Mouse (Mus musculus): ENCODE results near the gene Rab8a.
"Not testable (repeated sequence)": the region's sequence is repeated elsewhere in the genome, so short reads cannot be mapped to it uniquely, and the experiment has no call there.

Gene Rab8a

DNA sequence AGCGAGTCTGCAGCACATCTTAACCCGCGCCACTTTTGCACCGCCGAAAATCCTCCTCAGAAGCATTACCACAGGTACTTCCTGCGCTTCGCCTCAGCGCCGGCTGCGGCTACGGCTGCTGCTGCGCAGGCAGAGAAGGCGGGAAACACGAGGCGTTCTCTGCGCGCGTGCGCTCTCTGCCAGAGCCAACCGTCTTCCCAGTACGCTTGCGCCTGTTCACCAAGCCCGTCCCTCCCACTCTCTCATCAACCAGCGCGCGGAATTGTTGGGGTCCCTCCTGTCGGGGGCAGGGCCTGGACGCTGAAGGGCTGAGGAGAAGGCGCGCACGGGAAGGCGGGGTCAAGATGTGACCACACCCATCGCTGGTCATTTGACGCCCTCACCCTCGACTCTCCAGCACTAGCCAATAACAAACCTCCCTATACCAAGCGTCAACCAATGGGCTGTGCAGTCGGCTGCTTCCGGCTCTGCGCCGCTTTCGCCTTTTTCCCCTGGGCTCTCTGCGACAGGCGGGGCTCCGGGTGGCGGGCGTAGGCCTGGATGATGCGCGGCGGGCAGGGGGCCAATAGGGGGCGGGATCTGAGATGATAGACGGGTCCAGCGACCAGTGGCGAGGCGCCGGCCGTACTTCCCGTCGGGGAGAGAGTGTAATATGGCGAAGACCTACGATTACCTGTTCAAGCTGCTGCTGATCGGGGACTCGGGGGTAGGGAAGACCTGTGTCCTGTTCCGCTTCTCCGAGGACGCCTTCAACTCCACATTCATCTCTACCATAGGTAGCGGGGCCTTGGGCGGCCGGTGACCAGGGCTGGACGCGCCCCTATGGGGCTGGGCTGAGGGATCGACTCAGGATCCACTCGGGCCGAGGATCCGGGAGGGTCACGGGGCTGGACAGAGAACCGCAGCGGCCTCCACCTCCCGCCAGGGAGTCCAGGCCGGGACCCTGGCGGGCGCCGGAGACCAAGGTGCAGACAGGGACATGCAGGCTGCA lies at the start of gene Rab8a:
TSS of gene Rab8a (plus strand) at position 494 of the 991 bp plus-strand sequence.
- DNase-seq (ENCODE audit: low read depth) = peak; percentile 99

DNA sequence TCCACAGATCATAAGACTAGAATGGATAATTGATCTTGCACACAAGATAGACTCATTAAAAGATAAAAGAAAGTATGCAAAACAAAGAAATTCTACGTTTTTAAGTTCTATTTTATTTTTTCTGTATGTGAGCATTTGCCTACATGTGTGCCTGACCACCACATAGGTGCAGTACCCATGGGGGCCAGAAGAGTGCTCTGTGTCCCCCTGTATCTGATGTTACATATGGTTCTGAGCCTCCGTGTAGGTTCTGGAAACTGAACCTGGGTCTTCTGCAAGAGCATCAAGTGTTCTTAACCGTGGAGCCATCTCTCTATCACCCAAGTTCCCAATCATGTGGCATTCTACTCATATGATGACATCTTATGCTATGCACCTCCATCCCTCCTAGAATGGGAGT lies 48.5 kb upstream of the Rab8a start:
- no peak for DNase-seq (ENCODE audit: low read depth)

DNA sequence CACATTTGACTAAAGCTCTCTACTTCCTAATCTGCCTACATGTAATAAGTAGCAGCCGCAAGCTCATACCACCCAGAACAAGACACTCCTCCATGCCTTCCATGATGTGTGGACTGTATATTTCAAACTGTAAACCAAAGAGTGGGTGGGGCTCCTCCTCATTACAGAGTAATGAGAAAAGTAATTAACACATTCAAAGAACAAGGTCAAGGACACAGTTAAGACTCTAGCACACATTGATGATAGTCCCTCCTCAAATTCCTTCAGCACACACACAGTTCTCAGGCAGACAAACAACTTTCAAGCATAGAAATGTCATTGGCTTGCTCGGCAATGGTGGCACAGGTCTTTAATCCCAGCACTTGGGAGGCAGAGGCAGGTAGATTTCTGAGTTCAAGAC lies 45.8 kb upstream of the Rab8a start:
- DNase-seq (ENCODE audit: low read depth) = no peak

GRCm38 (mm10) chr8:72118616-72119015 lies 42.4 kb upstream of the Rab8a start:
- DNase-seq (ENCODE audit: low read depth) = no peak

DNA sequence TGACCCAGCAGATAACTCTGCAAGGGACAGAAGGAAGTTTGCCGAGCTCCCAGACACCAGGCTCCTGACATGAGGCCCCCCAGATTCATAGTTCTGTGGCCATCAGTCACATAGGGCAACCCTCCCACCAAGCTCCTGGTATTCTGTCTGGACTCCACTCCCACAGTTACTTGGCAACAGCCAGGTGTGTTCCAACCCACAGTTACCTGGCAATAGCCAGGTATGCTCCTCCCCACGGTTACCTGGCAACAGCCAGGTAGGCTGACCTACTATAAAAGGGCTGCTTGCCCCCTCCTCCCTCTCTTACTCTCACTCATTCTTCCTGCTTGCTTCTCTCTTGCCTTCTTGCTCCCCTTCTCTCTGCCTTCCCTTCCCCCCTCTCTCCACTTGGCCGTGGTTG lies 39.5 kb upstream of the Rab8a start:
- DNase-seq (ENCODE audit: low read depth) = not testable (repeated sequence)

GRCm38 (mm10) chr8:72121997-72122396 lies 39.0 kb upstream of the Rab8a start:
- DNase-seq (ENCODE audit: low read depth) = no peak

- DNase-seq (ENCODE audit: low read depth) = no peak
Measured at GRCm38 (mm10) chr8:72127834-72128233, 33.2 kb upstream of the Rab8a start.

- DNase-seq (ENCODE audit: low read depth) = no peak
Measured at GRCm38 (mm10) chr8:72131251-72131650, 29.7 kb upstream of the Rab8a start.

GRCm38 (mm10) chr8:72131901-72132300 lies 29.1 kb upstream of the Rab8a start:
- no peak for DNase-seq (ENCODE audit: low read depth)

- no peak for DNase-seq (ENCODE audit: low read depth)
Measured at GRCm38 (mm10) chr8:72132417-72132816, 28.6 kb upstream of the Rab8a start.

DNA sequence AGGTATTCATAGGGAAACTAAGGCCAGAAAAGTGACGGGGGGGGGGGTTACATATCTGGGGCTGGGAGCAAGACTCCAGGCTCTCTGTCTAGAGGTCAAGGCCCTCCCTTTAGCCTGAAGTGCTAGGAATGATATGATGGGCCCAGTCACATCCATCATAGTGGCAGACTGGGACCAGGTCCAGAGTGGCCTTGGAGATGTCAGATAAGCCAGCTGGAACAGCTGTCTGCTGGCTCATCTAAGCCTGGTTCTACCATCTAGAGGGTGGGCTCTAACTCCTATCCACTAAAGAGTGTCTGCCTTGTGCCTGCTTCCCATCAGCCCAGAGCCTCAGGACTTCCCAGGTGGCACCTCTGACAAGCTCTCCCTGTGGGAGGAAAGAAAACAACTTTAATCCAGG lies 28.1 kb upstream of the Rab8a start:
- no peak for DNase-seq (ENCODE audit: low read depth)

DNA sequence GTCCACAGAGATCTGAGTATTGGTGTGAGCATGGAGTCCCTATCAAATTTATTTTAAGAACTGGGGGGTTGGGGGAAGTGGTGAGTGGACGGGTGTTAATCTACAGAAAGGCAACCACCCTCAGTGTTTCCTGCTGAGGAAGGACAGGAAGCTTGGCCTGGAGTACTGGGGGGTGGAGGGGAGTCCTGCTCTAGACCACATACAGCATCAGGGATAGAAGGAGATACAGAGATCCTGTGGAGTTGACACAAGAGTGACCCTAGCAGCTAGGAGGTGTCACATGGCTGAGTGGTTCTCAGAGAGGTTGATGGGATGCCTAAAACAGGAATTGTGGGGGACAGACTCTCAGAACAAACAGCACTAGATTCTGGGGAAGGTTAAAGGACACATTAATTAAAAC lies 27.5 kb upstream of the Rab8a start:
- DNase-seq (ENCODE audit: low read depth) = no peak

GRCm38 (mm10) chr8:72134756-72135445 lies 26.1 kb upstream of the Rab8a start, which contains the start of gene Tpm4:
Tpm4 (plus strand) TSS chr8:72134975.
- DNase-seq (ENCODE audit: low read depth) = no peak

- DNase-seq (ENCODE audit: low read depth) = no peak
Measured at GRCm38 (mm10) chr8:72135446-72136301, 25.3 kb upstream of the Rab8a start.

GRCm38 (mm10) chr8:72136302-72136978 lies 24.6 kb upstream of the Rab8a start:
- no peak for DNase-seq (ENCODE audit: low read depth)

DNA sequence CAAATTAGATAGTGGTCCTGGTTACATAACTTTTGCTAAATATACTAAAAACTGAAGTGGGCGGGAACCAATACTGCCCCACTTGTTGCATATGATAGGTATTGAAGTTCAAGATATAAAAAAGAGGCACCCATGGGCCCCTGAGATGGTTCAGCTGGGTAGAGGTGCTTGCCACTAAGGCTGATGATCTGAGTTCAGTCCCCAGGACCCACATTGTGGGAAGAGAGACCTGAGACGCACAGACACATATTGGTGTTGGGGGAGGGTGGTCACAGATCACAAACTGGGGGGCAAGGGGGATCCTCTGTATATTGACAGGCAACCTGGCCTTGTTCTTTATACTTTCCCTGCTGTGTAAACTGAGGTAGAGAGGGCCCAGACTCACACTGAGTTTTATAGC lies 23.6 kb upstream of the Rab8a start:
- DNase-seq (ENCODE audit: low read depth) = no peak

GRCm38 (mm10) chr8:72138456-72138855 lies 22.5 kb upstream of the Rab8a start:
- DNase-seq (ENCODE audit: low read depth) = no peak

DNA sequence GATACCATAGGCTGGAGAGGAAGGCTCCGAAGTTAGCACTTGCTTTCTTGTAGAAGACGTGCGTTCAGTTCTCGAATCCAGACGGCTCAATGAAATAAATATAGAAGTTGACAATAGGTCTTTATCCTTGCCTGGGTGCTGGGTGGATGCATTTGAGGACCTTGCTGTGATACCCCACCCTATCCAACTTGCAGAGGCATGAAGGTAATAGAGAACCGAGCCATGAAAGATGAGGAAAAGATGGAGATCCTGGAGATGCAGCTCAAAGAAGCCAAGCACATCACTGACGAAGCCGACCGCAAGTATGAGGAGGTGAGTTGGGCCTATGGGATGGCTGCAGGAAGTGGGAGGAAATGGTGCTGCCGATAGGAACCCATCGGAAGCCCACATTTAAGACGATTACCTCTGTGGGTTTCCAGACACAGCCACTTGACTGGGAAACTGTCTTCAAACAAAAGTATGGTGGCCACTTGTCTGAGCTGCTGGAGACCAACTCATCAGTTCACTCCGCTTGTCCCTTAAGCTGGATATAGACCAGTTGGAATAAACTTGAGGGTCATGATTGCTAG lies 17.7 kb upstream of the Rab8a start:
- DNase-seq (ENCODE audit: low read depth) = no peak

GRCm38 (mm10) chr8:72144345-72144975 lies 16.5 kb upstream of the Rab8a start:
- no peak for DNase-seq (ENCODE audit: low read depth)

GRCm38 (mm10) chr8:72145511-72145910 lies 15.5 kb upstream of the Rab8a start:
- DNase-seq (ENCODE audit: low read depth) = no peak

DNA sequence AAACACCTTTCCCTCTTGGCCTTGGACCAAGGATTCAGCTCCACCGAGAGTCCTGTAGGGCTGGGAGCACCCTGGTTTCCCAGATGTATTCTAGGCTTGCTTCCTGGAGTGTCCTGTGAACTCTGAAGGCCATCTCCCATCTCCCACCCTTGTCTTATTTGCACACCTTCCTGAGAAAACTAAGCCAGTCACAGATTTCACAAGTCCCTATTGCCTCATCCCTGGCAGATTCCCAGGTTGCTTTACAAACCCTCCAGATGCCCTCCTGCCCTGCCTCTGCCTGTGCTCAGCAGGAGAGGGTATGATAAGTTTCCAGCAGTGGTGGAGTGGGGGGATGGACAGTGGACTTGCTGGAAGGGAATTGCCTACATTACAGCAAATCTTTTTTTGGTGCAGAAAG lies 14.9 kb upstream of the Rab8a start:
- DNase-seq (ENCODE audit: low read depth) = no peak

Data from c-Kit-positive CD71-negative TER-119-negative erythroid progenitor cells, embryonic 14.5 days (primary cell).